Mouse (Mus musculus) thymus, adult 2 months (tissue): ENCODE data around the gene Fggy. TPM values are rescaled to one million over a fixed set of nuclear protein-coding genes. Genes with fewer than 3 reads are reported as not detected.

Experiments used
- DNase-seq: peaks from one replicate; pipeline ENCODE4 v3.0.0; 2021
- H3K27ac ChIP-seq: fragments of 200-500 bp; 2 replicates; pipeline ENCODE4 v1.5.1; 2012; ENCODE audit warnings: low read length, control low read depth; ENCODE audit not compliant: control insufficient read depth, insufficient read depth
- H3K27me3 ChIP-seq: fragments of 200-500 bp; 2 replicates; pipeline ENCODE4 v1.6.1; 2012; ENCODE audit warnings: mild to moderate bottlenecking, low read length, moderate library complexity, mixed read lengths; ENCODE audit not compliant: control insufficient read depth, insufficient read depth
- H3K36me3 ChIP-seq: fragments of 200-500 bp; 2 replicates; pipeline ENCODE4 v1.6.1; 2012; ENCODE audit warnings: mild to moderate bottlenecking, low read length, moderate library complexity; ENCODE audit not compliant: control insufficient read depth, insufficient read depth
- H3K4me1 ChIP-seq: fragments of 200-500 bp; replicated peaks from 2 replicates; pipeline ENCODE4 v1.6.1; 2012; ENCODE audit warnings: low read length; ENCODE audit not compliant: control insufficient read depth, insufficient read depth
- H3K4me3 ChIP-seq: fragments of 200-500 bp; 2 replicates; pipeline ENCODE4 v1.5.1; 2012; ENCODE audit warnings: mild to moderate bottlenecking, low read length, control low read depth, moderate library complexity; ENCODE audit not compliant: control insufficient read depth, insufficient read depth
- CTCF ChIP-seq: fragments of 200-500 bp; IDR thresholded peaks from 2 replicates; pipeline ENCODE4 v1.5.1; 2012; ENCODE audit warnings: mild to moderate bottlenecking, control low read depth, low read length, moderate library complexity, borderline replicate concordance; ENCODE audit not compliant: control insufficient read depth, poor library complexity, insufficient read depth; ENCODE audit errors: extremely low read depth
- POLR2A ChIP-seq: fragments of 200-500 bp; IDR thresholded peaks from 2 replicates; pipeline ENCODE4 v1.6.1; 2012; ENCODE audit warnings: mild to moderate bottlenecking, low read length, control low read depth, moderate library complexity; ENCODE audit not compliant: control insufficient read depth, poor library complexity, insufficient read depth; ENCODE audit errors: extremely low read depth
- WGBS: fragments of 180-500 bp; shearing (Covaris S2); methylation state at CpG from one replicate; pipeline ENCODE4 v1.1.7; 2018; 5-methylcytosine and 5-hydroxymethylcytosine counted together
- polyA plus RNA-seq: library from polyadenylated mRNA; depleted of rRNA; stranded (reverse); fragments of >200 nt; gene quantifications from 2 replicates; pipeline ENCODE4 v1.2.3, GENCODE M21; 2012

The Fggy gene
- polyA plus RNA-seq, 1 experiment = 4.4 TPM

DNA sequence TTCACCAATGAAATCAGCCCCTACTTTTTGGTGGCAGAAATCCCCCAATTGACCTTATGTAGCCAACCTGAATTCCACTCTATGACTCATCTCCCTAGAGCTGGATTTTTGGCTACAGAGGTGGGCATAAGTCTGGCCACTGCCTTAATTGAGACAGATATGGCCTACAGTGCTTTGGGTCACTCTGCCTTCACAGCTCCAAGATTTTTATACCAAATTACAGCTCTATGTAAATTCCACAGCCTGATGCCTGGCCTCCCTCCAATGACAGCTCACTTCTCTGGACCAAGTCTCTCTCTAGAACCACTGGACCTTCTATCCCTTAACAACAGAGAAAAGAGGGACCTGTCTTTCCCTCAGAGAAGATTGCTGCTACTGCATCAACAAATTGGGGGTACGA is 371.5 kb downstream of the Fggy start:
- Histone ChIP-seq H3K4me1 (no peaks in the 10 kb centered on the region), H3K36me3 (no peaks in the 10 kb centered on the region), H3K4me3 (no peak overlapping the region), H3K27ac (no peak overlapping the region), H3K27me3 (no peaks in the 10 kb centered on the region)
- TF ChIP-seq CTCF = no peak
- TF ChIP-seq POLR2A = no peak
- WGBS = 87% methylated on average over 1 of the region's 1 CpGs
- DNase-seq = no peak

GRCm38 (mm10) chr4:95929936-95930335 is 372.6 kb downstream of the Fggy start:
- 95% methylated on average over 1 of the region's 1 CpGs for WGBS
- TF ChIP-seq CTCF (no peak), POLR2A (no peak)
- H3K36me3 ChIP-seq = no peaks in the 10 kb centered on the region
- no peak overlapping the region for H3K4me3 ChIP-seq
- H3K4me1 ChIP-seq = no peaks in the 10 kb centered on the region
- no peaks in the 10 kb centered on the region for H3K27me3 ChIP-seq
- no peak overlapping the region for H3K27ac ChIP-seq
- DNase-seq = no peak

GRCm38 (mm10) chr4:95931331-95931730 is 374.0 kb downstream of the Fggy start:
- H3K4me1 ChIP-seq = no peaks in the 10 kb centered on the region
- H3K27me3 ChIP-seq = no peaks in the 10 kb centered on the region
- no peak for DNase-seq
- H3K27ac ChIP-seq = no peak overlapping the region
- no peak for TF ChIP-seq CTCF
- TF ChIP-seq POLR2A = no peak
- no peak overlapping the region for H3K4me3 ChIP-seq
- 49% methylated on average over 2 of the region's 2 CpGs for WGBS
- no peaks in the 10 kb centered on the region for H3K36me3 ChIP-seq

DNA sequence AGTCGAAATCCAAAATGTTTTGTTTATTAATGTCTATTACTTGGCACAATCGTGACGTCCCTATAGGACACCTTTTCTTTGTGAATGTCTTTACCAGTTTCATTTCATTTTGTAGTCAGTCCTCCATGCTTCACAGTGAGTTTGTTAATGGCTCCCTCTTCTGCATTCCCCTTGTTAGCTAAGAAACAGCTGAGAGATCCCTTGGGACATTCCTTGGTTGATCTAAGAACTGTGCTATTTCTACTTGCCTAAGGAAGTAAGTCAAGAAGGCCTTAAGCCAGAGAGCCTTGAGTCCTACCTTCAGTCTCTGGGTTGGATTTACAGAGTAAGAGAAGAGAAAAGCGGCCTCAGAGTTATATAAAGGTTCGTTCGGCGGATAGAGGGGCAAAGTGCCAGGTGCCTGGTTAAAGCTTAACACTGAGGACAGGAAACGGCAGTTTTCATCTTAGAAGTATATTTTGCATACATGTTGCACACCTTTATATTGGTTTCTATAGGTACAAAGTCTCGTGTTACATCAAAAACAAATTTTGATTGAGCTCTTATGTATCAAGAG is 376.6 kb downstream of the Fggy start:
- DNase-seq = no peak
- Histone ChIP-seq H3K27me3 (no peaks in the 10 kb centered on the region), H3K4me3 (no peak overlapping the region), H3K4me1 (no peaks in the 10 kb centered on the region), H3K27ac (no peak overlapping the region), H3K36me3 (no peaks in the 10 kb centered on the region)
- 93% methylated on average over 9 of the region's 9 CpGs for WGBS
- no peak for TF ChIP-seq POLR2A
- no peak for TF ChIP-seq CTCF

- DNase-seq = no peak
- TF ChIP-seq CTCF (no peak), POLR2A (no peak)
- Histone ChIP-seq H3K27me3 (no peaks in the 10 kb centered on the region), H3K4me1 (no peaks in the 10 kb centered on the region), H3K4me3 (no peak overlapping the region), H3K36me3 (no peaks in the 10 kb centered on the region), H3K27ac (no peak overlapping the region)
- 93% methylated on average over 4 of the region's 4 CpGs for WGBS
Measured at GRCm38 (mm10) chr4:95934384-95935035, 377.2 kb downstream of the Fggy start.

DNA sequence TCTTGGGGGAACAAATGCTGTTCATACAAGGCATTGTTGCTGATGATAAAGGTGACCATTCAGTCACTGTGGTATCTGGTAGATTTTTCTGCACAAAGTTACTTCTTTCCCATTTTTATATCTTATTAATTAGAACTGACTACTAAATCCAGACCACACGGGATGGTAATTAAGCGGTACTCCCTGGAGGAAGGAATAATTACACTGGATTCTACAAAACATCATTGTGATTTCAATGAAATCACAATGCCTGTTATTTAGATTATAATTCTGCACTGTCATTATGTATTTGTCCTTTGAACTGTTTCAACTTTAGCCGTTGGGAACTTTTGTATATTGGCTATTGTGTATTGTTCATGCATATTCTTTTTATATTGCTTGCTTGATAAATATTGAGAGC is 381.4 kb downstream of the Fggy start:
- WGBS = 88% methylated on average over 3 of the region's 3 CpGs
- no peak overlapping the region for H3K27ac ChIP-seq
- no peaks in the 10 kb centered on the region for H3K27me3 ChIP-seq
- H3K4me1 ChIP-seq = no peaks in the 10 kb centered on the region
- no peak for TF ChIP-seq CTCF
- no peak for TF ChIP-seq POLR2A
- H3K4me3 ChIP-seq = no peak overlapping the region
- no peak for DNase-seq
- H3K36me3 ChIP-seq = no peaks in the 10 kb centered on the region

DNA sequence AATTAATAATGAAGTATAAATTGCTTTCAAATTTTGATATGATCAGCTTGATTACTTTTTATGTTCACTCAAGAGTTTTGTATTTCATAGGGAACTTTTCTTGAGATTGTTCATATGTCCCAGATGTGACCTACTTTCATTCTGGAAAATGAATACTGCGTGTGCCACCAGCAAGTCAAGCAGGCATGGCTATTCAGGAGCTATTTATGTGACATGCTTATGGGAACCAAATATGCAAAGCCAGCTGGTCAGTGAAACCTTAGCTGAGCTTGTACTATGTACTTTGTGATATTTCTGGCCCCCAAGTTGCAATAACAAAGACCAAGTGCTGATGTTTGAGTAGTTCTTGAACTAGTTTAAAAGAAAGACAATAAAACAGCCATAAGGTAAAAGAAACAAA is 390.6 kb downstream of the Fggy start:
- TF ChIP-seq CTCF (no peak), POLR2A (no peak)
- Histone ChIP-seq H3K4me1 (no peaks in the 10 kb centered on the region), H3K36me3 (no peaks in the 10 kb centered on the region), H3K27ac (no peak overlapping the region), H3K4me3 (no peak overlapping the region), H3K27me3 (no peaks in the 10 kb centered on the region)
- 85% methylated on average over 1 of the region's 1 CpGs for WGBS
- DNase-seq = no peak
